Mouse (Mus musculus): ENCODE measurements around the gene Krtap12-1.

GRCm38 (mm10) chr10:77753448-77753847 is 33.0 kb downstream of the Krtap12-1 start:
- TF ChIP-seq CTCF (IDR thresholded peaks at IDR 0.05; ENCODE audit: extremely low read depth, insufficient read depth, low read length) (no peak), POLR2A (IDR thresholded peaks at IDR 0.05; ENCODE audit: extremely low read depth, insufficient read depth, low read length) (no peak)
